Mouse (Mus musculus) embryonic fibroblast, embryonic 13.5 days (primary cell): ENCODE measurements around the gene Ttll9. TPM values are rescaled to one million over a fixed set of nuclear protein-coding genes. Genes with fewer than 3 reads are reported as not detected.

Experiments
- H3K27ac ChIP-seq: 2 replicates; pipeline ENCODE4 v1.5.1; 2012; ENCODE audit warnings: low read length, control low read depth, inconsistent platforms; ENCODE audit not compliant: insufficient read depth
- H3K4me1 ChIP-seq: 2 replicates; pipeline ENCODE4 v1.6.1; 2011; ENCODE audit warnings: low read length; ENCODE audit not compliant: control insufficient read depth, insufficient read depth
- H3K4me3 ChIP-seq: 2 replicates; pipeline ENCODE4 v1.5.1; 2011; ENCODE audit warnings: mild to moderate bottlenecking, control low read depth, low read length; ENCODE audit not compliant: insufficient read depth
- CTCF ChIP-seq: IDR thresholded peaks from 2 replicates; pipeline ENCODE4 v1.5.1; 2011; ENCODE audit warnings: mild to moderate bottlenecking, control low read depth, low read length, moderate library complexity, borderline replicate concordance; ENCODE audit not compliant: insufficient read depth
- POLR2A ChIP-seq: IDR thresholded peaks from 2 replicates; pipeline ENCODE4 v1.6.1; 2011; ENCODE audit warnings: low read depth, mild to moderate bottlenecking, control low read depth, low read length, moderate library complexity
- polyA plus RNA-seq: library from polyadenylated mRNA; stranded (reverse); fragments of >200 nt; gene quantifications from 2 replicates; pipeline ENCODE4 v1.2.4, GENCODE M21; 2011; ENCODE audit warnings: low read depth; ENCODE audit not compliant: missing spikeins, insufficient read length

Ttll9 gene
- polyA plus RNA-seq, 1 experiment = not detected

DNA sequence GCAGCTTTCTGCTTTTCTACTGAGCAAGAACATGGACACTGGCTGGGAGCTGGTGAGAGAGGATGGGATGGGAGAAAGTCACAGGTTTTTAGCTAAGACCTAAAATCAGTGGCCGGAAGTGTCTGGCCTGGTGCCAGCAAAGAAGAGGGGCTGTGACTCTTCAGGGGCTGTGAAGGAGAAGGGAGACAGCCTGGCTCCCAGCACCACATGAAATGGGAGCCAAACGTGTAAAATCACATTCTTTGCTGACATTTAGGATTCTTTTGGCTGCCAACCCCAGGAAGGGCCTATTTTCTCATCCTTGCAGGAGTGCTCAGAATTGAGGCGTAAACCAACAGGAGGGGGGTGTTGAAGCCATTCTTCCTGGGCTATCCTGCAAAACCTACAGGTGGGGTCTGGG lies 81.6 kb downstream of the Ttll9 start:
- Histone ChIP-seq H3K4me1 (no peaks in the 10 kb centered on the region), H3K27ac (no peak overlapping the region), H3K4me3 (no peak overlapping the region)
- TF ChIP-seq POLR2A (no peak), CTCF (no peak)

DNA sequence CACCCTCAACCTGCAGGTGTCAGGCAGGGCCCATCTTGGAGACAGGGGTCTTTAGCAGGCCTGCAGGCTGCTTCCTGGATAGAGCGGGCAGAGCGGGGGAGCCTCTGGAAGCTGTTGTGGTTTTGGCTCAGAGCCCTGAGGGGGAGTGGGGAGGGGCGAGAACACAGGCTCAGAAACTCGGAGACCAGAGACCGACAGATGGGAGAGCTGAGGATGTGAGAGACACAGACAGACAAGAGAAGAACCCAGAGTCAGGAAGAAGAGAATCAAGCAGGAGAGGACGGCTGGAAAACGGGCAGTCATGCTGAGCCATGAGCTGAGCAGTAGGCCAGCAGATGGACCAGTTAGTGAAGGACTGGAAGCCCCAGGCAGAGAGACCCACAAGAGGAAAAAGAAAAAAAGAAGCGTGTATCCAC lies 83.6 kb downstream of the Ttll9 start:
- TF ChIP-seq POLR2A = no peak
- TF ChIP-seq CTCF = no peak

DNA sequence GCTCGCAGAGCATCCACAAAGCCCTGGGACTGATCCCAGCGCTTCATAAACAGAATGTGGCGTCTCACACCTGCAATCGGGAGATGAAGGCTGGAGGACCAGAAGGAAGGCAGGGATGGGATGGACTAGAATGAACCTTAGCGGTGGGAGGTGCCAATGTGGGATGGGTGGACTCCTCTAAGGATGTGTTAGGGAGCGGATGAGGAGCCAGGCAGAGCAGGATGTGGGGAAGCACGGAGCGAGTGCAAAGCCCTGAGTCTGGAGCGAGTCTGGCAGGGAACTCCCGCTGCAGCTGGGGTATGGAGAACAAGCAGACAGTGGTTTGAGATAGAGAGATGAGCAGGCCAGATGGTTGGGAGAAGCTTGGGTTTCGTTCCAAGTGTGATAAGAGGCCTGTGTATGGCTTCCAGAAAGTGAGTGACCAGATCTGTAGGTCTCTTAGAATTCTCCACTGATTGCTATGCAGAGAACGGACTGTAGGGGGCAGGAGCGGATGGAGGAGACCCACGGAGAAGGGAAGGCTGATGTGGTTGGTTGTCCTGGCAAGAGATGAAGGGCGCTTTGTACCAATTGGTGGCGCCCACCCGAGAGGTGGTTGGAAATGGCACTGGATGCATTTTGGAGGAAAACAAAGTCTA lies 85.7 kb downstream of the Ttll9 start:
- no peak for TF ChIP-seq POLR2A
- TF ChIP-seq CTCF = peak; percentile 49; the same call in 1 of the 2 replicates
- H3K4me1 ChIP-seq = no peaks in the 10 kb centered on the region
- H3K27ac ChIP-seq = no peak overlapping the region
- no peak overlapping the region for H3K4me3 ChIP-seq

More for the DNA sequence above, 83.6 kb downstream of the Ttll9 start:
- Histone ChIP-seq H3K27ac (no peak overlapping the region), H3K4me3 (no peak overlapping the region), H3K4me1 (no peaks in the 10 kb centered on the region)

DNA sequence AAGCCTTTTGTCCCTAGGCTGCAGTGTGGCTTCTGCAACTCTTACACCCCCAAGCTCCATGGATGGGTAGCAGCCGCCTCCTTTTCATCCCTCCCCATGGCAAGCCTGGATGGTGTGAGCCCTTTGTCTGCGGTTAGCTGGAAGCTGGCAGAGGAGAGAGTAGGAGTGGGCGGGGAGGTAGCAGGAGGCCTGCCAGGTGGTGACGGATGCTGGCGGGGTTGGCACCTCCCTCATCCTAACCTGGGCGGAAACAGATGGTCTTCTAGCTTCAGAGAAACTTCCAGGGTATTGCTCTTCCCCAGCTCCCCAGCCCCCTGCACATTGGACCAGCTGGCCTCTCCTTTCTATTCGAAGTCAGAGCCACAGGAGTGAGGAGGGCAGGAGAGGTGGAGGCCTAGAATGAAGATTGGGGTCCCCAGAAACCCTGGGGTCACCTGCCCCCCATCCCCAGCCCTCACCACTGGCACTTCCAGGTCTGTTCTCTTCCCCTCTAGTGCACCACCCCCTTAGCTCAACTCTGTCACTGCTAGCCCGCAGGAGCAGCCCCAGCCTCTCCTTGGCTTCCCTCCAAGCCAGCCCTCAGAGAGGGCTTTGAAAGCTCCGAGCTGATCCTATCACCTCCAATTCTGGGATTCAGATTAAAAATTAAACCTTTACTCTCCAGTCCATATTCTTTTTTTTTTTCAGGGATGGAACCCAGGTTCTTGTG lies 87.2 kb downstream of the Ttll9 start:
- TF ChIP-seq CTCF = no peak
- no peak for TF ChIP-seq POLR2A
- Histone ChIP-seq H3K4me3 (no peak overlapping the region), H3K27ac (no peak overlapping the region), H3K4me1 (no peaks in the 10 kb centered on the region)

DNA sequence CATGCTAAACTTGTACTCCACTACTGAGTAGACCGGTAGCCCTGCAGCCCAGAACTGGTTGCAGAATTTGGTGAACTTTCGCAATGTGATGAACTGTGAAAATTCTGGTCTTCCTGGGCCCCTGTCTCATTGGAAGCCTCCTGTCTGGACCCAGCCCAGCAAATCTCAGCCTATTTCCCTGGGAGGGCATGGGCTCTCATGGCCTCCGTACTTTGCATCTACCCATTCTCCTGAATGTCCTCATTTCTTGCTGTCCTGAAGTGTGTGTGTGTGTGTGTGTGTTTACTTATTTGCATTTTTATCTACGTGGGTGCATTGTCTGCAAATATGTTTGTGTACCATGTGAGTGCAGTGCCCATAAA lies 87.7 kb downstream of the Ttll9 start:
- H3K4me1 ChIP-seq = no peaks in the 10 kb centered on the region
- TF ChIP-seq CTCF = no peak
- no peak for TF ChIP-seq POLR2A
- no peak overlapping the region for H3K27ac ChIP-seq
- H3K4me3 ChIP-seq = no peak overlapping the region

DNA sequence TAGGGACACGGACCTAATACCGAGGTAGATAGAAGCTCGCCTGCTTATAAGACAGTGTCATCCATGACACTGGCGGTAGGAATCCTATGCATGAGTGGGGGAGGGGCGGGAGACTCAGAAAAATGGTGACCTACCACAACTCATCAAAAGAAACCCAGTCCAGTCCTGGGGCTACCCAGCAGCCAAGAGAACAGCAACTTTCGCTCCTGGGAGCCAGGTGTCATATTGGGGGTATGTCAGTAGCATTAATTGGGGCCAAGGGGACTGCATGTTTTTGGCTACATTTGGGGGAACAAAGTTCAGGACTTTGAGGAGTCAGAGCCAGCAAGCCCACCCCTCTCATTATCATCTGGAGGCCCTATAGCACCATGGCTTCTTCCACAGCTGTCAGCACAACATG lies 88.8 kb downstream of the Ttll9 start:
- TF ChIP-seq POLR2A (no peak), CTCF (no peak)
- Histone ChIP-seq H3K27ac (no peak overlapping the region), H3K4me3 (no peak overlapping the region), H3K4me1 (no peaks in the 10 kb centered on the region)

DNA sequence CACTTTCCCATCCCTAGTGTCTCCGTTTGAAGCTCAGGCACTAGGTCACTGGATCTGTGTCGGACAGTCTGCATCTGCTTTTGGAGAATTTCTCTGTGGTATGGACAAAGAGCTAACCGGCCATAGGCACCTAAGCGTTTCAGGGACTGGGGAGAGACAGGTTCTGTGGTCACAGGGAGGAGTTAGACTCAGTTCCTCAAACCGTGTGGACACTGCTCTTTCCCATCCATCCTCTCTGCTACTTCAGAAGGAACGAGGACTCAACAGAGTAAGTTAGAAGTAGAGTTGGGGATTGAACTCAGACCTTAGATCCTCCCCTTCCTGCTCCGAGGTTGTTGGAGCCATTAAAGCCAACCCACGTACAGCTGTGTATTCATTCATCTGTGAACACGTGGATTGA lies 89.3 kb downstream of the Ttll9 start:
- Histone ChIP-seq H3K4me3 (no peak overlapping the region), H3K4me1 (no peaks in the 10 kb centered on the region), H3K27ac (no peak overlapping the region)
- TF ChIP-seq POLR2A (no peak), CTCF (no peak)

DNA sequence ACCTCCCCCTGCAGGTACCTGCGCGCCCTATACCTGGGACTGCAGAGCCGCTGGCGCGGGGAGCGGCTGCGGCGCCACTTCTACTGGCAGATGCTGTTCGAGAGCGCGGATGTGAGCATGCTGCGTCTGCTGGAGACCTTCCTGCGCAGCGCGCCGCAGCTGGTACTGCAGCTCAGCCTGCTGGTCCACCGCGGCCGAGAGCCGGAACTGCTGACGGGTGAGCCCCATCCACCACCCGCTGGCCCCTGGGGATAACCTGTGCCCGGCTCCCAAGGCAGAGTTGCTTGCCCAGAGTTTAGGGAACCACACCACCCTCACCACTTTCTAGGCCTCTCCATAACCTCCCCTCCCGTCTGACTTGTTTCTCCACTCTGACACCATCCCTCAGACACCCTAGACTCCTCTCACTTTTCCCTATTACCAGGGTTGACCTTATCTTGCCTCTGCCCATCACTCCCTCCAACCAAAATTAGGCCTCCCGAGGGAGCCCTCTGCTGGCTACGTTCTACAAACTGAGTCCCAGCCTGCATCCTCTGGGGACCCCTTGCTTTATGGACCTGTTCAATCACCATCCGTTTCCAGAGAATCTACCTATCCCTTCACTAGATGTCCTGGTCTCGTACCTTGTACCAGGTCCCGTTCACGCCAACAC lies 90.5 kb downstream of the Ttll9 start:
- Histone ChIP-seq H3K4me1 (no peaks in the 10 kb centered on the region), H3K27ac (no peak overlapping the region), H3K4me3 (no peak overlapping the region)
- TF ChIP-seq CTCF (no peak), POLR2A (no peak)

DNA sequence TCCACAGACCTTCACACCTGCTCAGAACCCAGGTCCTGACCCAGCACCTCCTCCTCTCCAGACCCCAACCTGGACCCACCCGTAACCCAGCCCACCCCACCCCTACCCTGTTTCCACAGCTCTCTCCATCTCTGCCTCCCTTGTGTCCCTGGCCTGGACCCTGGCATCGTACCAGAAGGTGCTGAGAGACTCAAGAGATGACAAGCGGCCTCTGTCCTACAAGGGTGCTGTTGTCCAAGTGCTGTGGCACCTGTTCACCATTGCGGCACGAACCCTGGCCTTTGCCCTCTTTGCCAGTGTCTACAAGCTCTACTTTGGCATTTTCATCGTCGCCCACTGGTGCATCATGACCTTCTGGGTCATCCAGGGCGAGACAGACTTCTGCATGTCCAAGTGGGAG lies 91.6 kb downstream of the Ttll9 start:
- no peaks in the 10 kb centered on the region for H3K4me1 ChIP-seq
- TF ChIP-seq CTCF (no peak), POLR2A (no peak)
- H3K4me3 ChIP-seq = no peak overlapping the region
- no peak overlapping the region for H3K27ac ChIP-seq
